ENCODE assay signal across 23 mouse cellular contexts in the genomic region with DNA sequence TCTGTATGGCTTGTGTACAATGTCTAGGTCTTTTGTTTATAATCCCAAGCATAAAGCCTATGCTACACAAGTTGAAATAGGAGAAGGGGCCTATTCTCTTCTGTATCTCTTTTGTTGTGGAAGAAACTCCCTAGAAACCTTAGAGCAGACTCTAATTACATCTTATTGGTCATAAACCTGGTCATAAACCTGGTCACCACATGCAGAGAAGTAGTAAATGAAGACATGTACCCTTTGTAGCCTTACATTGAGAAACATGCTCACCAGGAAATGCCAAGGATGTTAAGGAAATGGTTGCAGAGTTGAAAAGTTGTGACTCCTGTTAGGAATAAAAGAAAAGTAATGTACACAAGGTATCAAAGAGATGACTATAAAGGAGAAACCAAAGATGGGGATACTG.
"Had no signal": no experiment of that assay in that cellular context is flagged by ENCODE, and none has a peak within 500 bp of the region (broad histone marks: within the 10 kb centered on the region; RNA-seq: fewer than 3 reads in every experiment).

No protein-coding gene starts in this region.

- H3K36me3 ChIP-seq: heart, embryonic 13.5 days; heart, embryonic 15.5 days; limb, embryonic 13.5 days; limb, embryonic 15.5 days; liver, embryonic 12.5 days had no signal

- H3K9me3 ChIP-seq: heart, embryonic 13.5 days; heart, embryonic 15.5 days; limb, embryonic 13.5 days; limb, embryonic 15.5 days; liver, embryonic 12.5 days had no signal

- DNase-seq: gastrocnemius, postnatal 14 days; gastrocnemius, postnatal 36 days; heart, adult 11 months; heart, adult 2 months; heart, postnatal 14 days; heart, postnatal 36 days; kidney, adult 18-20 months; kidney, adult 8-10 months; kidney, postnatal 10 days; kidney, postnatal 25 days; kidney, postnatal 4 days; layer of hippocampus, adult 9-11 months; layer of hippocampus, postnatal 36 days; left cerebral cortex, postnatal 4 days had no signal

- ATAC-seq: hindbrain, embryonic 16.5 days; liver, embryonic 12.5 days had no signal

- H3K27me3 ChIP-seq: heart, embryonic 13.5 days; heart, embryonic 15.5 days; limb, embryonic 13.5 days; limb, embryonic 15.5 days; liver, embryonic 12.5 days had no signal

- H3K9ac ChIP-seq: heart, embryonic 13.5 days; heart, embryonic 15.5 days; hindbrain, embryonic 14.5 days; limb, embryonic 13.5 days; limb, embryonic 15.5 days; liver, embryonic 12.5 days; liver, embryonic 14.5 days had no signal

- H3K4me1 ChIP-seq: heart, embryonic 13.5 days; heart, embryonic 15.5 days; limb, embryonic 13.5 days; limb, embryonic 15.5 days had no signal

- H3K27ac ChIP-seq: heart, adult 2 months; heart, embryonic 13.5 days; heart, embryonic 15.5 days; hindbrain, embryonic 14.5 days; limb, embryonic 13.5 days; limb, embryonic 15.5 days; liver, embryonic 12.5 days; liver, embryonic 14.5 days had no signal

- H3K4me2 ChIP-seq: heart, embryonic 11.5 days; heart, embryonic 13.5 days; heart, embryonic 15.5 days; hindbrain, embryonic 14.5 days; limb, embryonic 13.5 days; limb, embryonic 15.5 days; liver, embryonic 12.5 days had no signal

- H3K4me3 ChIP-seq: heart, adult 2 months; heart, embryonic 13.5 days; heart, embryonic 15.5 days; limb, embryonic 13.5 days; limb, embryonic 15.5 days; liver, embryonic 12.5 days had no signal
